Mouse (Mus musculus) kidney, adult 2 months (tissue): ENCODE measurements around the gene Tfpi2.

Experiments used
- CTCF ChIP-seq: fragments of 200-500 bp; conservative IDR thresholded peaks from 2 replicates; pipeline ENCODE4 v1.5.1; 2011; ENCODE audit warnings: low read depth, mild to moderate bottlenecking, control low read depth, low read length, moderate library complexity, mixed read lengths; ENCODE audit not compliant: insufficient read depth, insufficient read length
- POLR2A ChIP-seq: fragments of 200-500 bp; IDR thresholded peaks from one replicate; pipeline ENCODE4 v1.6.1; 2011; ENCODE audit warnings: low read depth, low read length, control low read depth

DNA sequence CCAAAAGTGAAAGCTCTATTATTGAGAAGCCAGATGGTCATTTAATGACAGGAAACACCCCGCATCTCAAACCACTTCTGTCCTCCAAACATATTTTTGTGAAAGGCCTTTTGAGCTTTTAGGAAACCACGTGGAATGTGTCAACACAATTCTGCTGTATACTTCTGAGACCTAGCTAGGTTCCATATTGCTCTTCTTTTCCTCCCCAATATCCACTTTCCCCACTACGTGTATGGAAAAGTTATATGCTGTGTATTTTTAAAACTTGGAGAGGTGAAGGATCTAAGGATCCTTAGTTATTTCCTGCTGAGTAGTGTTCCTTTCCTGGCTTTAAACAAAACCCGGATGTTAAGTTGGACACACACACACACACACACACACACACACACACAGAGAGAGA, 14.7 kb upstream of the Tfpi2 start:
- TF ChIP-seq CTCF (no peak), POLR2A (no peak)
